In genomic region chr13:58384371-58384770, GRCm38 (mm10) we compare ENCODE assay signal across 7 mouse cellular contexts. TPM values are rescaled to one million over a fixed set of nuclear protein-coding genes. Genes with fewer than 3 reads are reported as not detected.
DNase-seq lines count a peak whose midpoint lies in the region; ATAC-seq and TF ChIP-seq lines count a peak whose summit lies in the region.

No protein-coding gene starts in this region.

- no peaks in the 10 kb centered on the region for H3K27me3 ChIP-seq in lung, embryonic 15.5 days
- H3K27me3 ChIP-seq in forebrain, embryonic 11.5 days (ENCODE audit: control insufficient read depth, insufficient read depth, low read length), result no peaks in the 10 kb centered on the region
- no peaks in the 10 kb centered on the region for H3K27me3 ChIP-seq in limb, embryonic 12.5 days
- no peaks in the 10 kb centered on the region for H3K27me3 ChIP-seq in small intestine, adult 2 months (ENCODE audit: control insufficient read depth, insufficient read depth, low read length)

- peaks cover 26% of the 10 kb centered on the region for H3K36me3 ChIP-seq in lung, embryonic 15.5 days
- peaks cover 15% of the 10 kb centered on the region for H3K36me3 ChIP-seq in forebrain, embryonic 11.5 days (ENCODE audit: control insufficient read depth, insufficient read depth, low read length)
- H3K36me3 ChIP-seq in limb, embryonic 12.5 days, result peaks cover 36% of the 10 kb centered on the region
- H3K36me3 ChIP-seq in small intestine, adult 2 months (ENCODE audit: control insufficient read depth, insufficient read depth, low read length), result peaks cover 28% of the 10 kb centered on the region

- WGBS in lung, embryonic 15.5 days, result 40% methylated on average over 11 of the region's 11 CpGs
- 56% methylated on average over 11 of the region's 11 CpGs for WGBS in forebrain, embryonic 11.5 days
- 55% methylated on average over 11 of the region's 11 CpGs for WGBS in limb, embryonic 12.5 days
- 28% methylated on average over 11 of the region's 11 CpGs for WGBS in small intestine, adult 2 months

- ATAC-seq in lung, embryonic 15.5 days (ENCODE audit: borderline replicate concordance, extremely low read depth, low FRiP score, low TSS enrichment), result no peak
- peak; percentile 57 for ATAC-seq in forebrain, embryonic 11.5 days (replicated peaks; ENCODE audit: low FRiP score)
- ATAC-seq in limb, embryonic 12.5 days (ENCODE audit: insufficient number of reproducible peaks, insufficient read depth, low FRiP score, low TSS enrichment, low read depth), result 0 out of 2 replicates have a peak, but pooled peaks have one; percentile 57

- no peak for TF ChIP-seq POLR2A in small intestine, adult 2 months (IDR thresholded peaks at IDR 0.05; ENCODE audit: low read depth, low read length)

- peak overlapping the region; percentile 88 for H3K4me3 ChIP-seq in lung, embryonic 15.5 days
- H3K4me3 ChIP-seq in forebrain, embryonic 11.5 days (ENCODE audit: low read depth, low read length), result peak overlapping the region; percentile 60
- H3K4me3 ChIP-seq in limb, embryonic 12.5 days (replicated peaks), result peak overlapping the region; percentile 75
- peak overlapping the region; percentile 76 for H3K4me3 ChIP-seq in small intestine, adult 2 months (ENCODE audit: low read depth, low read length)

- peak overlapping the region; percentile 95 for H3K4me2 ChIP-seq in lung, embryonic 15.5 days
- H3K4me2 ChIP-seq in forebrain, embryonic 11.5 days (ENCODE audit: low read depth, low read length, severe bottlenecking), result peak overlapping the region; percentile 77
- peak overlapping the region; percentile 87 for H3K4me2 ChIP-seq in limb, embryonic 12.5 days

- H3K9ac ChIP-seq in lung, embryonic 15.5 days, result peak overlapping the region; percentile 83
- H3K9ac ChIP-seq in forebrain, embryonic 11.5 days (ENCODE audit: low read length), result peak overlapping the region; percentile 72
- H3K9ac ChIP-seq in limb, embryonic 12.5 days (replicated peaks), result peak overlapping the region; percentile 74

- TF ChIP-seq CTCF in small intestine, adult 2 months (IDR thresholded peaks at IDR 0.05; ENCODE audit: extremely low read depth, insufficient read length, insufficient replicate concordance, low read depth, low read length), result no peak

- no peak for DNase-seq in lung, postnatal 10 days
- DNase-seq in forebrain, embryonic 11.5 days (ENCODE audit: low spot score), result no peak
- no peak for DNase-seq in thymus, postnatal 36 days
- DNase-seq in thymus, postnatal 14 days, result no peak

- H3K4me1 ChIP-seq in lung, embryonic 15.5 days, result peaks cover 11% of the 10 kb centered on the region
- H3K4me1 ChIP-seq in forebrain, embryonic 11.5 days (replicated peaks; ENCODE audit: control insufficient read depth, insufficient read depth, low read length), result no peaks in the 10 kb centered on the region
- H3K4me1 ChIP-seq in limb, embryonic 12.5 days (replicated peaks), result 0 out of 2 replicates have a peak, but pooled peaks cover 5% of the 10 kb centered on the region
- peaks cover 6% of the 10 kb centered on the region for H3K4me1 ChIP-seq in small intestine, adult 2 months (ENCODE audit: control insufficient read depth, insufficient read depth, insufficient read length, low read length)

- peaks cover 8% of the 10 kb centered on the region; the same call in 1 of the 2 replicates for H3K9me3 ChIP-seq in lung, embryonic 15.5 days
- peaks cover 17% of the 10 kb centered on the region; the same call in 1 of the 2 replicates for H3K9me3 ChIP-seq in forebrain, embryonic 11.5 days (ENCODE audit: control insufficient read depth, low read length)
- H3K9me3 ChIP-seq in limb, embryonic 12.5 days, result peaks cover 22% of the 10 kb centered on the region

- H3K27ac ChIP-seq in lung, embryonic 15.5 days, result no peak overlapping the region
- H3K27ac ChIP-seq in forebrain, embryonic 11.5 days (ENCODE audit: low read depth, low read length), result no peak overlapping the region
- H3K27ac ChIP-seq in limb, embryonic 12.5 days, result no peak overlapping the region
- peak overlapping the region; percentile 97 for H3K27ac ChIP-seq in small intestine, adult 2 months (ENCODE audit: insufficient read depth, low read depth, low read length)

RNA-seq across cellular contexts. Expression of gene 2210016F16Rik, which starts 0.7 kb away (rescaled TPM):
- 33.2 and 35.7 TPM in 2 replicates for polyA plus RNA-seq in lung, embryonic 15.5 days (2015; fragmentation: Nextera tagmentation; extraction: Ambion mirVana)
- 27.6 and 30.7 TPM in 2 replicates for polyA plus RNA-seq in forebrain, embryonic 11.5 days (2014; fragmentation: Nextera tagmentation; extraction: Ambion mirVana)
- 22.1 TPM in 2 replicates for polyA plus RNA-seq in limb, embryonic 12.5 days (2016; fragmentation: Nextera tagmentation; extraction: Ambion mirVana)
- 44.2 and 171 TPM in 2 replicates for polyA plus RNA-seq in small intestine, adult 2 months (2012; rRNA removed)

RNA-seq across cellular contexts. Expression of gene Rmi1, which starts 17.7 kb away (rescaled TPM):
- polyA plus RNA-seq in lung, embryonic 15.5 days (2015; fragmentation: Nextera tagmentation; extraction: Ambion mirVana), result 26.3 and 29.7 TPM in 2 replicates
- 35.9 and 40.9 TPM in 2 replicates for polyA plus RNA-seq in forebrain, embryonic 11.5 days (2014; fragmentation: Nextera tagmentation; extraction: Ambion mirVana)
- polyA plus RNA-seq in limb, embryonic 12.5 days (2016; fragmentation: Nextera tagmentation; extraction: Ambion mirVana), result 31.2 and 33.0 TPM in 2 replicates
- polyA plus RNA-seq in small intestine, adult 2 months (2012; rRNA removed), result 2.8 and 5.5 TPM in 2 replicates

RNA-seq across cellular contexts. Expression of gene Hnrnpk, which starts 18.8 kb away (rescaled TPM):
- polyA plus RNA-seq in lung, embryonic 15.5 days (2015; fragmentation: Nextera tagmentation; extraction: Ambion mirVana), result 1,649 and 1,683 TPM in 2 replicates
- polyA plus RNA-seq in forebrain, embryonic 11.5 days (2014; fragmentation: Nextera tagmentation; extraction: Ambion mirVana), result 2,577 and 2,646 TPM in 2 replicates
- 2,059 and 2,098 TPM in 2 replicates for polyA plus RNA-seq in limb, embryonic 12.5 days (2016; fragmentation: Nextera tagmentation; extraction: Ambion mirVana)
- polyA plus RNA-seq in small intestine, adult 2 months (2012; rRNA removed), result 36.9 and 97.8 TPM in 2 replicates

RNA-seq across cellular contexts. Expression of gene Kif27, which starts 25.4 kb away (rescaled TPM):
- 0.75 and 0.91 TPM in 2 replicates for polyA plus RNA-seq in lung, embryonic 15.5 days (2015; fragmentation: Nextera tagmentation; extraction: Ambion mirVana)
- polyA plus RNA-seq in forebrain, embryonic 11.5 days (2014; fragmentation: Nextera tagmentation; extraction: Ambion mirVana), result 1.3 and 1.7 TPM in 2 replicates
- polyA plus RNA-seq in limb, embryonic 12.5 days (2016; fragmentation: Nextera tagmentation; extraction: Ambion mirVana), result 0.84 and 0.97 TPM in 2 replicates
- 0.03 and 0.32 TPM in 2 replicates for polyA plus RNA-seq in small intestine, adult 2 months (2012; rRNA removed)

Comparison
In these comparisons a context has a peak if more than half of its experiments do, and no peak if none do; other contexts are left out.
1. RNA of gene Hnrnpk, which starts 18.8 kb away (polyA plus RNA-seq): 2,577 to 2,646 TPM in forebrain, embryonic 11.5 days, 2,059 to 2,098 TPM in limb, embryonic 12.5 days and 1,649 to 1,683 TPM in lung, embryonic 15.5 days; 36.9 to 97.8 TPM in small intestine, adult 2 months; every median in the first group is over 10 times any median in the second.
2. Peak in every context shown above with its lines, with median percentiles within 50 percentile points of each other: H3K4me2 ChIP-seq, H3K4me3 ChIP-seq and H3K9ac ChIP-seq.